Mouse (Mus musculus): ENCODE measurements around the gene Rnps1. TPM values are rescaled to one million over a fixed set of nuclear protein-coding genes. Genes with fewer than 3 reads are reported as not detected.

Gene Rnps1
- polyA plus RNA-seq (2015; fragmentation: Nextera tagmentation; extraction: Ambion mirVana): 110 and 123 TPM in 2 replicates

GRCm38 (mm10) chr17:24414230-24414976 is at the start of gene Rnps1:
Gene Rnps1, plus strand, starts transcription at chr17:24414565.

GRCm38 (mm10) chr17:24426471-24427169 is 12.3 kb downstream of the Rnps1 start, which contains the start of gene Eci1:
Gene Eci1, plus strand, starts transcription at chr17:24426641.

GRCm38 (mm10) chr17:24442632-24443155 is 28.3 kb downstream of the Rnps1 start, which contains the start of gene Dnase1l2:
Gene Dnase1l2, minus strand, starts transcription at chr17:24443105.

DNA sequence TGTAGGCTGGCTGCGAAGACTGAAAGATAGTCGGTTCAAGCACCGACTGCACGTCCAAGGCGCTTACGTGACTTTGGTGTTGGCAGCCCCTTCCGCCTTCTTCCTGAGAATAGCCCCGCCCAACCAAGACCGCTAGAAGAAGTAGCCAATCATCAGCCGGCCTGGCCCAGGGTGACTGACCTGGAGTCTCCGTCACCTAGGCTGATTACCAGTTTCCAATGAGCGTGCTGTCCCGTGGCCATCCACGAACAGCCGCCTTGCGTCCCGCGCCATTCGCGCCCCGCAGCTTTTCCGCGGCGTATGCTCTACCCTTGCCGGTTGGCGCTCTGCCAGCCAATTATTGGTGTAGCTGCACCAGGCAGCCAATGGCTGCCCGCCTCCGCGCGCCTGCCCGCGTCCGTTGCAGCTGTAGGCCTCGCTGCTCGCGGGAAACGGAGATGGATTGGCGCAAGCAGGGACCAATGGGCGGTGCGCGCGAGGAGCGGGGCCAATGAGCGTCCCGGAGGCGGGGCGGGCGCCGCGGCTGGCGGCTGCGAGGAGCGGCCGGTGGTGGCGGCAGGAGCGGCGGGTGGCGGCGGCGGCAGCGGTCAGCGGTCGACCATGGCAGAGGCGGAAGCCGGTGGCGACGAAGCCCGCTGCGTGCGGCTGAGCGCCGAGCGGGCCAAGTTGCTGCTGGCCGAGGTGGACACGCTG is 55.7 kb downstream of the Rnps1 start, which contains the start of the genes E4f1 and Pgp:
Gene E4f1, minus strand, starts transcription at position 404 of the 693 bp plus-strand sequence.
Gene Pgp, plus strand, starts transcription at position 483 of the 693 bp plus-strand sequence.

GRCm38 (mm10) chr17:24473612-24474275 is 59.4 kb downstream of the Rnps1 start, which contains the start of gene Bricd5:
Gene Bricd5, plus strand, starts transcription at chr17:24473884.

Other genes starting within 250 kb of the Rnps1 start
- 589 and 650 TPM in 2 replicates for gene Atp6v0c, start 244.9 kb upstream of the Rnps1 start, polyA plus RNA-seq (2015; fragmentation: Nextera tagmentation; extraction: Ambion mirVana)
- 2.0 and 2.5 TPM in 2 replicates for gene Tbc1d24, start 209.0 kb upstream of the Rnps1 start, polyA plus RNA-seq (2015; fragmentation: Nextera tagmentation; extraction: Ambion mirVana)
- 3.9 and 5.7 TPM in 2 replicates for gene Ntn3, start 205.0 kb upstream of the Rnps1 start, polyA plus RNA-seq (2015; fragmentation: Nextera tagmentation; extraction: Ambion mirVana)
- gene Tedc2, start 193.7 kb upstream of the Rnps1 start, polyA plus RNA-seq (2015; fragmentation: Nextera tagmentation; extraction: Ambion mirVana): 5.3 and 8.3 TPM in 2 replicates
- gene Ccnf, start 163.1 kb upstream of the Rnps1 start, polyA plus RNA-seq (2015; fragmentation: Nextera tagmentation; extraction: Ambion mirVana): 8.1 and 10.8 TPM in 2 replicates
- gene Abca17, start 63.5 kb upstream of the Rnps1 start, polyA plus RNA-seq (2015; fragmentation: Nextera tagmentation; extraction: Ambion mirVana): not detected in 2 replicates
- 8.5 and 9.1 TPM in 2 replicates for gene Abca3, start 62.6 kb upstream of the Rnps1 start, polyA plus RNA-seq (2015; fragmentation: Nextera tagmentation; extraction: Ambion mirVana)
- 161 and 184 TPM in 2 replicates for gene Eci1, start 12.1 kb downstream of the Rnps1 start, polyA plus RNA-seq (2015; fragmentation: Nextera tagmentation; extraction: Ambion mirVana)
- 0.84 and 1.2 TPM in 2 replicates for gene Dnase1l2, start 28.5 kb downstream of the Rnps1 start, polyA plus RNA-seq (2015; fragmentation: Nextera tagmentation; extraction: Ambion mirVana)
- 19.6 and 21.0 TPM in 2 replicates for gene E4f1, start 55.7 kb downstream of the Rnps1 start, polyA plus RNA-seq (2015; fragmentation: Nextera tagmentation; extraction: Ambion mirVana)
- gene Pgp, start 55.8 kb downstream of the Rnps1 start, polyA plus RNA-seq (2015; fragmentation: Nextera tagmentation; extraction: Ambion mirVana): 63.5 and 100 TPM in 2 replicates
- gene Bricd5, start 59.3 kb downstream of the Rnps1 start, polyA plus RNA-seq (2015; fragmentation: Nextera tagmentation; extraction: Ambion mirVana): 0.18 TPM in 1 of 2 replicates, not detected in the other
- 9.9 and 17.7 TPM in 2 replicates for gene Mlst8, start 64.5 kb downstream of the Rnps1 start, polyA plus RNA-seq (2015; fragmentation: Nextera tagmentation; extraction: Ambion mirVana)
- 7.2 and 10.6 TPM in 2 replicates for gene Caskin1, start 74.0 kb downstream of the Rnps1 start, polyA plus RNA-seq (2015; fragmentation: Nextera tagmentation; extraction: Ambion mirVana)
- 37.0 and 46.7 TPM in 2 replicates for gene Traf7, start 113.4 kb downstream of the Rnps1 start, polyA plus RNA-seq (2015; fragmentation: Nextera tagmentation; extraction: Ambion mirVana)
- gene Rab26, start 119.6 kb downstream of the Rnps1 start, polyA plus RNA-seq (2015; fragmentation: Nextera tagmentation; extraction: Ambion mirVana): 1.3 and 1.8 TPM in 2 replicates
- gene Pkd1, start 135.3 kb downstream of the Rnps1 start, polyA plus RNA-seq (2015; fragmentation: Nextera tagmentation; extraction: Ambion mirVana): 16.5 and 20.0 TPM in 2 replicates
- 20.9 and 23.8 TPM in 2 replicates for gene Tsc2, start 218.1 kb downstream of the Rnps1 start, polyA plus RNA-seq (2015; fragmentation: Nextera tagmentation; extraction: Ambion mirVana)
- gene Nthl1, start 218.1 kb downstream of the Rnps1 start, polyA plus RNA-seq (2015; fragmentation: Nextera tagmentation; extraction: Ambion mirVana): 13.6 and 14.1 TPM in 2 replicates
- gene Slc9a3r2, start 235.8 kb downstream of the Rnps1 start, polyA plus RNA-seq (2015; fragmentation: Nextera tagmentation; extraction: Ambion mirVana): 61.7 and 66.2 TPM in 2 replicates
- not detected in 2 replicates for gene Npw, start 243.9 kb downstream of the Rnps1 start, polyA plus RNA-seq (2015; fragmentation: Nextera tagmentation; extraction: Ambion mirVana)

Data from adrenal gland, postnatal 0 days (tissue).